Mouse (Mus musculus) lung, adult 18-20 months (tissue): ENCODE results near the gene Plk2.

Experiments
- DNase-seq, 2 experiments: peaks; one replicate each; pipeline ENCODE4 v3.0.0; 2022; ENCODE audit warnings: mixed read lengths in 2 of 2

Gene Plk2

GRCm38 (mm10) chr13:110412572-110413209 is 17.8 kb downstream of the Plk2 start:
- DNase-seq, result no peak

GRCm38 (mm10) chr13:110418656-110419055 is 23.8 kb downstream of the Plk2 start:
- no peak for DNase-seq

- DNase-seq, result no peak
Measured at GRCm38 (mm10) chr13:110419640-110420039, 24.8 kb downstream of the Plk2 start.

DNA sequence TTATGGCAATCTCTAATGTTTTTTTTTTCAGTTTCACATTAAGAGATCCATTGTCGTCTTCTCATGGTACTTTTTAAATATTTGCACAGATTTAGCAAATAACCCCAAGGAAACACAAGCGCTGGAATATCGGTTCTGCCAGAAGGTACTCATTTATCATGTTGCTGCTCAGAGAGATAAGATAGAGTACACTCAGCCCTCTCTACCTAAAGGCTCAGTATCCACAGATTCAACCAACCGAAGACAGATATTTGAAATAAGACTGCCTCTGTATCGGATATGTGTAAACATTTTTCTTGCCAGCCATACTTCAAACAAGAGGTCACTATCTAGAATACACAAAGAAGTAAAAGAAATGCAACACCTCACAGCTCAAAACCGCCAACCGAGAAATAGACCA is 27.6 kb downstream of the Plk2 start:
- no peak for DNase-seq

- DNase-seq, result no peak
Measured at GRCm38 (mm10) chr13:110425512-110426222, 30.8 kb downstream of the Plk2 start.

- DNase-seq, result no peak
Measured at GRCm38 (mm10) chr13:110431388-110431787, 36.5 kb downstream of the Plk2 start.

- no peak for DNase-seq
Measured at GRCm38 (mm10) chr13:110432062-110432566, 37.3 kb downstream of the Plk2 start.

DNA sequence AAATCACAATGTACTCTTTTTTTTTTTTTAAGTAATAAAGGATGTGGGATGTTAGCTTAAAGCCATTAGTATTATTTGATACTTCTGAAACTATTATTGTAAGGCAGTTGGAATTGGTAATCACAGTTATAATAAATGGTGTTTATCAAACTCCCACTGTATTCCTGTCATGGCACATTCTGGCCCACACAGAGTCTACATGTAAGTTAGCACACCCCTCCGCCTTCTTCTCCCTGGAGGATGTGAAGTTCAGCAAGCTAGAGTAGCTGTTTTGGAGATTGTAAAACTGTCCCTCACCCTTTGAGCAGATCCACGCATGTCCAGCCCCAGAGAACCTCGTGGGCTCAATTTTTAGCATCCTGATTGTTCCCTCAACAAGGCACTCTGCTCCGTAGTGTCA is 37.8 kb downstream of the Plk2 start:
- no peak for DNase-seq

DNA sequence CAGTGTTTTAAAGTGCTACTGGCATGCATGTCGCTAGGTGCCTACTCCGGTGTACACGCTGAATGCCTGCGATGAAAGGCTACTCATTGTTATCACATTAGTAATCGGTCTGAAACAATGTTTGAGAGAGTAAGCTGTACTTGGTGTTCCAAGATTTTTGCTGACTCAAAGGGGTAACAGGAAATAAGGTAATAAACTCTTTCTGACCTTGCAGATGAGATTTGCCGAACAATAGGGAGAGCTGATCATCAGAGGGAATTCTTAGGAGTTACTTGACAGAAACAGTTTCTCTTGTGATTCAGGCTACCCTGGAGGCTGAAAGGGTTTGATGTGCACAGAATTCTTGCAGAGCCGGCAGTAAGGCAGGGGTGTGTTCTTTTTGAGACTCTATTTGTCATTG is 41.8 kb downstream of the Plk2 start:
- DNase-seq, result no peak

DNA sequence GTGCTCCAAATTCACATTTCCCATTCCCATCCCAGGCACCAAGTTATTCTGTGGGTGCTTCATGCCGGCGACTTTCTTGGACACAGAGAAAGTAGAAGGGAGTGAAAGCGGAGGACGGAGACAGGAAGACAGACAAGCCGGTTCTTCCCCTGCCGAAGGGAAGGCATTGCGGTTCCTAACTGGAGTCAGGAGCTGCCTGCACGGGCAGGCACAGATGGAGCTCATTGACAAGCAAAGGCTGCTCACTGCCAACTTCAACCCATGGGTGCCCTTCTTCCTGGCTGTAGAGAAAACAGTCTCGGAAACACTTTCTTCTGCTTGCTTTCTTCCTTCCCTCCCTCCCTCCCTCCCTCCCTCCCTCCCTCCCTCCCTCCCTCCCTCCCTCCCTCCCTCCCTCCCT is 43.8 kb downstream of the Plk2 start:
- no peak for DNase-seq

GRCm38 (mm10) chr13:110444335-110444734 is 49.5 kb downstream of the Plk2 start:
- DNase-seq, result no peak

GRCm38 (mm10) chr13:110444894-110445293 is 50.0 kb downstream of the Plk2 start:
- DNase-seq, result peak in 1 of 2 experiments; percentile 32

DNA sequence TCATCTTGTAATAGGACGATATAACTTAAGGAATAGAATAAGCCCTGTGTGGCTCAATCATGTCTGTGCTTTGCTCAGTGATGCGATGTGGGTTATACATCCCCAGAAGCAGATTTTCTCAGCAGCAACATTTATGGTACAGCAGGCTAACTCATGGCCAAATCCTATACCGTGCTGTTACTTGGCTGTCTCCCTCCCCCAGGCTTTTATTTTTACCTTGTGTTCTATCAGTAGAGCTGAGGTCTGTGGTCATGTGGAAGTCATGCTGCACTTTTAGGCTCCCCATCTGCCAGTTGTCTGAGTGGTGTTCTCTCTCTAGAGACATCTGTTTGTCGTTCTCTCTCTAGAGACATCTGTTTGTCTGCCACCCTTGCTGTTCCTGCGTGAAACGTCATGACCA is 51.6 kb downstream of the Plk2 start:
- no peak for DNase-seq

GRCm38 (mm10) chr13:110450056-110450455 is 55.2 kb downstream of the Plk2 start:
- no peak for DNase-seq
